In the genomic region with DNA sequence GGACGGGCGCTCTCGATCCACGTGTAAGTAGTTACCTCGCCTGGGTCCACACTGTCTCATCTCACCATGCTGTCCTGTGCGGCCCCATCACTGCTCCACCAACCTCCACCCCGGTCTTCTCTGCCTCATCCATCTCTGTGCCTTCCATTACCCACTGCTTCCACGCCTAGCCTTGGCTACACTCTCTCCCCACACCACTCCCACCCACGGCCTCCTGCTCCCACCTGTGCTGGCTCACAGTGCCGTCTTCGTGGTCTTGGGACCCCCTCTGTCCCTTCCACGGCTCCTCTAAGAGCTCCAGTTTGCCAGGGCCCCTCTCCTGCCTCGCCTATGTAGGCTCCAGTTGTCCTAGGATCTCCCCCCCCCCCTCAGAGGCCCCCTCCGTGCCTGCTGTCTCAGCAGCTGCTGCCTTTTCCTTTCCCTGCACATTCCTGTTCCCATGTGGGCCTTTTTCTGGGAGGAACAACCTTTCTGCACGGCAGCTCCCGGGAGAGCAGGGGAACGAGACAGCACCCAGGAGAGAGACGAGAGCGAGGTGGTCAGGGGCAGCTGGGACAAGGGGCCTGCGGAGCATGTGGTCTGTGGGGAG, we compare ENCODE assay signal across 9 mouse cellular contexts. TPM values are rescaled to one million over a fixed set of nuclear protein-coding genes. Genes with fewer than 3 reads are reported as not detected.
DNase-seq lines count a peak whose midpoint lies in the region; ATAC-seq and TF ChIP-seq lines count a peak whose summit lies in the region.
"Had no signal": no experiment of that assay in that cellular context is flagged by ENCODE, and none has a peak within 500 bp of the region (broad histone marks: within the 10 kb centered on the region; RNA-seq: fewer than 3 reads in every experiment).

No protein-coding gene starts in this region.

- no peak overlapping the region for H3K4me3 ChIP-seq in heart, embryonic 14.5 days (ENCODE audit: control insufficient read depth in 1 of 2, insufficient read depth in 1 of 2, low read depth in 1 of 2, low read length in 2 of 2)
- no peak overlapping the region for H3K4me3 ChIP-seq in limb, embryonic 14.5 days (replicated peaks; ENCODE audit: low read length)

- no peaks in the 10 kb centered on the region for H3K9me3 ChIP-seq in heart, embryonic 14.5 days (ENCODE audit: control insufficient read depth, low read length)
- no peaks in the 10 kb centered on the region for H3K9me3 ChIP-seq in limb, embryonic 14.5 days (ENCODE audit: control insufficient read depth, low read length)

- peaks cover 30% of the 10 kb centered on the region for H3K36me3 ChIP-seq in heart, embryonic 14.5 days (ENCODE audit: control insufficient read depth, insufficient read depth, low read length)
- H3K36me3 ChIP-seq in limb, embryonic 14.5 days (ENCODE audit: control insufficient read depth, insufficient read depth, low read length) = peaks cover 13% of the 10 kb centered on the region; the same call in 1 of the 2 replicates

- no peak for DNase-seq in heart, adult 18-20 months
- DNase-seq in right cerebral cortex, postnatal 25 days = peak; percentile 36
- no peak for DNase-seq in right cerebral cortex, postnatal 36 days (ENCODE audit: low spot score in 2 of 2)
- DNase-seq in limb, embryonic 14.5 days (ENCODE audit: low spot score) = no peak
- DNase-seq in testis, postnatal 10 days (ENCODE audit: low spot score) = no peak
- DNase-seq in kidney, adult 9 months = no peak
- no peak for DNase-seq in embryo, embryonic 10.5 days (ENCODE audit: low spot score)
- DNase-seq: adrenal gland, adult 2 months had no signal

- H3K27me3 ChIP-seq in heart, embryonic 14.5 days (ENCODE audit: control insufficient read depth, insufficient read depth, low read length) = peaks cover 22% of the 10 kb centered on the region
- H3K27me3 ChIP-seq in limb, embryonic 14.5 days (ENCODE audit: control insufficient read depth, insufficient read depth, low read length) = peaks cover 36% of the 10 kb centered on the region

- H3K9ac ChIP-seq in heart, embryonic 14.5 days (ENCODE audit: low read length) = peak overlapping the region; percentile 44; the same call in 1 of the 2 replicates
- 0 out of 2 replicates have a peak overlapping the region, but pooled peaks have one; percentile 8 for H3K9ac ChIP-seq in limb, embryonic 14.5 days (ENCODE audit: low read depth, low read length, severe bottlenecking)

- 62% methylated on average over 19 of the region's 20 CpGs for WGBS in heart, embryonic 14.5 days
- WGBS in limb, embryonic 14.5 days = 75% methylated on average over 20 of the region's 20 CpGs

- peaks cover 45 to 78% of the 10 kb centered on the region in 2 experiments for H3K4me1 ChIP-seq in heart, embryonic 14.5 days (ENCODE audit: control insufficient read depth in 2 of 2, insufficient read depth in 2 of 2, low read length in 2 of 2)
- peaks cover 22% of the 10 kb centered on the region for H3K4me1 ChIP-seq in limb, embryonic 14.5 days (ENCODE audit: control insufficient read depth, insufficient read depth, low read length)

- no peak overlapping the region for H3K27ac ChIP-seq in heart, embryonic 14.5 days (replicated peaks in 1 of 2; ENCODE audit: control insufficient read depth in 1 of 2, insufficient read depth in 1 of 2, low read depth in 2 of 2, low read length in 2 of 2)
- no peak overlapping the region for H3K27ac ChIP-seq in limb, embryonic 14.5 days (replicated peaks; ENCODE audit: low read depth, low read length)

- no peak for TF ChIP-seq POLR2A in limb, embryonic 14.5 days (IDR thresholded peaks at IDR 0.05; ENCODE audit: borderline replicate concordance, extremely low read depth, insufficient read depth, insufficient read length)

- no peak overlapping the region for H3K4me2 ChIP-seq in heart, embryonic 14.5 days (ENCODE audit: low read length)
- 0 out of 2 replicates have a peak overlapping the region, but pooled peaks have one; percentile 13 for H3K4me2 ChIP-seq in limb, embryonic 14.5 days (replicated peaks; ENCODE audit: low read depth, low read length, severe bottlenecking)

- no peak for ATAC-seq in heart, embryonic 14.5 days (ENCODE audit: insufficient number of reproducible peaks, insufficient read depth, low FRiP score, low read depth)
- ATAC-seq in limb, embryonic 14.5 days (ENCODE audit: low FRiP score, low read depth) = no peak

RNA-seq across cellular contexts. Expression of gene Speg, which starts 10.1 kb away (rescaled TPM):
- polyA plus RNA-seq in heart, embryonic 14.5 days (2014; fragmentation: Nextera tagmentation; extraction: Ambion mirVana) = 52.4 and 53.4 TPM in 2 replicates
- total RNA-seq in heart, adult 18-20 months (2021) = 100 to 1,000 TPM; 115 TPM
- 77.9 and 114 TPM in 2 replicates for polyA plus RNA-seq in limb, embryonic 14.5 days (2012; rRNA removed)
- 15.3 and 21.8 TPM in 2 replicates for polyA plus RNA-seq in limb, embryonic 14.5 days (2014; fragmentation: Nextera tagmentation; extraction: Ambion mirVana)

RNA-seq across cellular contexts. Expression of gene Des, which starts 25.1 kb away (rescaled TPM):
- 351 and 377 TPM in 2 replicates for polyA plus RNA-seq in heart, embryonic 14.5 days (2014; fragmentation: Nextera tagmentation; extraction: Ambion mirVana)
- 1,000 to 10,000 TPM; 1,347 to 1,386 TPM for total RNA-seq in heart, adult 18-20 months (2021)
- 50.7 and 53.7 TPM in 2 replicates for polyA plus RNA-seq in limb, embryonic 14.5 days (2012; rRNA removed)
- polyA plus RNA-seq in limb, embryonic 14.5 days (2014; fragmentation: Nextera tagmentation; extraction: Ambion mirVana) = 59.0 and 78.6 TPM in 2 replicates

RNA-seq across cellular contexts. Expression of gene Gmppa, which starts 50.5 kb away (rescaled TPM):
- polyA plus RNA-seq in heart, embryonic 14.5 days (2014; fragmentation: Nextera tagmentation; extraction: Ambion mirVana) = 53.3 and 71.9 TPM in 2 replicates
- total RNA-seq in heart, adult 18-20 months (2021) = 10 to 100 TPM; 34.5 to 38.2 TPM
- polyA plus RNA-seq in limb, embryonic 14.5 days (2012; rRNA removed) = 144 and 199 TPM in 2 replicates
- 71.8 and 74.9 TPM in 2 replicates for polyA plus RNA-seq in limb, embryonic 14.5 days (2014; fragmentation: Nextera tagmentation; extraction: Ambion mirVana)
